Mouse (Mus musculus) heart, postnatal 0 days (tissue): ENCODE measurements around the gene Ak8. TPM values are rescaled to one million over a fixed set of nuclear protein-coding genes. Genes with fewer than 3 reads are reported as not detected.

ENCODE experiments used
- ATAC-seq: fragments of 200-750 bp; cut with Nextera tagmentation; 2 replicates; pipeline ENCODE4 v1.8.0; 2017; ENCODE audit warnings: low read depth, moderate number of reproducible peaks, moderate library complexity; ENCODE audit not compliant: insufficient read depth
- DNase-seq: peaks from one replicate; pipeline ENCODE4 v3.0.0-alpha.2; 2016; ENCODE audit warnings: low spot score
- H3K27ac ChIP-seq: fragments of 300-500 bp; sonication (generic); 2 replicates; pipeline ENCODE4 v1.5.1; 2014; ENCODE audit warnings: low read depth, mild to moderate bottlenecking
- H3K27me3 ChIP-seq: fragments of 300-500 bp; sonication (generic); 2 replicates; pipeline ENCODE4 v1.6.1; 2014; ENCODE audit warnings: low read length, mixed read lengths; ENCODE audit not compliant: control insufficient read depth, insufficient read depth
- H3K36me3 ChIP-seq: fragments of 300-500 bp; sonication (generic); replicated peaks from 2 replicates; pipeline ENCODE4 v1.6.1; 2014; ENCODE audit warnings: low read length, mixed read lengths; ENCODE audit not compliant: control insufficient read depth, insufficient read depth
- H3K4me1 ChIP-seq: fragments of 300-500 bp; sonication (generic); 2 replicates; pipeline ENCODE4 v1.6.1; 2014; ENCODE audit warnings: antibody characterized with exemption; ENCODE audit not compliant: control insufficient read depth, insufficient read depth
- H3K4me2 ChIP-seq: fragments of 300-500 bp; sonication (generic); 2 replicates; pipeline ENCODE4 v1.6.1; 2014; ENCODE audit warnings: low read depth, mild to moderate bottlenecking, low read length, moderate library complexity
- H3K4me3 ChIP-seq: fragments of 300-500 bp; sonication (generic); 2 replicates; pipeline ENCODE4 v1.5.1; 2014; ENCODE audit warnings: low read depth, low read length
- H3K9ac ChIP-seq: fragments of 300-500 bp; sonication (generic); replicated peaks from 2 replicates; pipeline ENCODE4 v1.6.1; 2014; ENCODE audit warnings: low read depth, low read length, mixed read lengths
- H3K9me3 ChIP-seq: fragments of 300-500 bp; sonication (generic); replicated peaks from 2 replicates; pipeline ENCODE4 v1.6.1; 2016; ENCODE audit warnings: low read length; ENCODE audit not compliant: control insufficient read depth
- CTCF ChIP-seq: IDR thresholded peaks from 2 replicates; pipeline ENCODE4 v1.5.1; 2016; ENCODE audit warnings: antibody characterized with exemption, control low read depth, low read depth
- EP300 ChIP-seq: IDR thresholded peaks from 2 replicates; pipeline ENCODE4 v1.6.1; 2016; ENCODE audit warnings: antibody characterized with exemption, low read depth
- WGBS: fragments of 180-500 bp; shearing (Covaris S2); extraction: QIAGEN DNeasy Blood & Tissue Kit; methylation state at CpG from one replicate; pipeline ENCODE4 v1.1.7; 2014; 5-methylcytosine and 5-hydroxymethylcytosine counted together
- polyA plus RNA-seq: library from polyadenylated mRNA; unstranded; fragments of >200 nt; fragmentation: Nextera tagmentation; extraction: Ambion mirVana; gene quantifications from 2 replicates; pipeline ENCODE4 v1.2.1, GENCODE M21; 2015
- total RNA-seq: library from RNA; depleted of rRNA; stranded (reverse); fragments of >200 nt; gene quantifications from 2 replicates; pipeline ENCODE4 v1.2.3, GENCODE M21; 2014; ENCODE audit warnings: low replicate concordance

Ak8 gene
- total and polyA plus RNA-seq, 2 experiments from 2014 or later = 0.37 TPM; not detected in 1

GRCm38 (mm10) chr2:28818866-28819265, 118.9 kb downstream of the Ak8 start:
- 39% methylated on average over 4 of the region's 4 CpGs for WGBS
- H3K27me3 ChIP-seq = no peaks in the 10 kb centered on the region
- H3K36me3 ChIP-seq = peaks cover 11% of the 10 kb centered on the region
- H3K9me3 ChIP-seq = no peaks in the 10 kb centered on the region
- no peaks in the 10 kb centered on the region for H3K4me1 ChIP-seq
- H3K9ac ChIP-seq = no peak overlapping the region
- H3K27ac ChIP-seq = no peak overlapping the region
- no peak for TF ChIP-seq EP300
- no peak for TF ChIP-seq CTCF
- no peak for DNase-seq
- H3K4me3 ChIP-seq = no peak overlapping the region
- H3K4me2 ChIP-seq = no peak overlapping the region
- ATAC-seq = no peak

GRCm38 (mm10) chr2:28829265-28829664, 129.3 kb downstream of the Ak8 start:
- H3K27ac ChIP-seq = no peak overlapping the region
- H3K4me3 ChIP-seq = no peak overlapping the region
- no peaks in the 10 kb centered on the region for H3K27me3 ChIP-seq
- peak; percentile 36 for DNase-seq
- peak; percentile 75; the same call in 1 of the 2 replicates for ATAC-seq
- TF ChIP-seq EP300 (no peak), CTCF (peak; percentile 61)
- no peaks in the 10 kb centered on the region for H3K9me3 ChIP-seq
- H3K36me3 ChIP-seq = peaks cover 77% of the 10 kb centered on the region
- H3K4me1 ChIP-seq = no peaks in the 10 kb centered on the region
- 31% methylated on average over 4 of the region's 4 CpGs for whole genome bisulfite sequencing
- H3K9ac ChIP-seq = no peak overlapping the region
- no peak overlapping the region for H3K4me2 ChIP-seq

- WGBS = 40% methylated on average over 3 of the region's 3 CpGs
- DNase-seq (peak; percentile 24), ATAC-seq (no peak)
- TF ChIP-seq EP300 (no peak), CTCF (no peak)
- H3K27ac ChIP-seq = peak overlapping the region; percentile 31; the same call in 1 of the 2 replicates
- no peaks in the 10 kb centered on the region for H3K9me3 ChIP-seq
- H3K27me3 ChIP-seq = no peaks in the 10 kb centered on the region
- peaks cover 32% of the 10 kb centered on the region for H3K36me3 ChIP-seq
- peaks cover 31% of the 10 kb centered on the region for H3K4me1 ChIP-seq
- no peak overlapping the region for H3K9ac ChIP-seq
- H3K4me3 ChIP-seq = no peak overlapping the region
- H3K4me2 ChIP-seq = no peak overlapping the region
Observed at GRCm38 (mm10) chr2:28836181-28836940, 136.4 kb downstream of the Ak8 start.

GRCm38 (mm10) chr2:28839501-28840221, 139.7 kb downstream of the Ak8 start:
- DNase-seq (peak; percentile 8), ATAC-seq (peak; percentile 32)
- TF ChIP-seq EP300 (no peak), CTCF (no peak)
- Histone ChIP-seq H3K27me3 (no peaks in the 10 kb centered on the region), H3K9ac (peak overlapping the region; percentile 86), H3K4me3 (peak overlapping the region; percentile 82), H3K4me2 (peak overlapping the region; percentile 88), H3K36me3 (peaks cover 9% of the 10 kb centered on the region), H3K9me3 (no peaks in the 10 kb centered on the region), H3K27ac (peak overlapping the region; percentile 78), H3K4me1 (peaks cover 38% of the 10 kb centered on the region)
- under 1% methylated on average over 52 of the region's 53 CpGs for whole genome bisulfite sequencing

- under 1% methylated on average over 62 of the region's 63 CpGs for WGBS
- Histone ChIP-seq H3K36me3 (peaks cover 9% of the 10 kb centered on the region), H3K4me2 (peak within 1 kb of the TSS; percentile 88), H3K27ac (peak within 1 kb of the TSS; percentile 78), H3K9me3 (no peaks in the 10 kb centered on the region), H3K9ac (peak within 1 kb of the TSS; percentile 86), H3K4me3 (peak within 1 kb of the TSS; percentile 82), H3K4me1 (peaks cover 38% of the 10 kb centered on the region), H3K27me3 (no peaks in the 10 kb centered on the region)
- ATAC-seq (peak; percentile 89), DNase-seq (peak; percentile 83)
- peak; percentile 86; the same call in 1 of the 2 replicates for TF ChIP-seq EP300
- TF ChIP-seq CTCF = no peak
Observed at GRCm38 (mm10) chr2:28840222-28840951, 140.4 kb downstream of the Ak8 start, which contains the start of the genes Gtf3c4 and Ddx31. Gene Gtf3c4 (minus strand): TSS chr2:28840360. Gene Ddx31 (plus strand): TSS chr2:28840406.
